Mouse (Mus musculus): Measurements from ENCODE around the gene Ccdc130. TPM values are rescaled to one million over a fixed set of nuclear protein-coding genes. Genes with fewer than 3 reads are reported as not detected.

Gene Ccdc130
- polyA plus RNA-seq, 2 experiments = 5.5 to 7.1 TPM

DNA sequence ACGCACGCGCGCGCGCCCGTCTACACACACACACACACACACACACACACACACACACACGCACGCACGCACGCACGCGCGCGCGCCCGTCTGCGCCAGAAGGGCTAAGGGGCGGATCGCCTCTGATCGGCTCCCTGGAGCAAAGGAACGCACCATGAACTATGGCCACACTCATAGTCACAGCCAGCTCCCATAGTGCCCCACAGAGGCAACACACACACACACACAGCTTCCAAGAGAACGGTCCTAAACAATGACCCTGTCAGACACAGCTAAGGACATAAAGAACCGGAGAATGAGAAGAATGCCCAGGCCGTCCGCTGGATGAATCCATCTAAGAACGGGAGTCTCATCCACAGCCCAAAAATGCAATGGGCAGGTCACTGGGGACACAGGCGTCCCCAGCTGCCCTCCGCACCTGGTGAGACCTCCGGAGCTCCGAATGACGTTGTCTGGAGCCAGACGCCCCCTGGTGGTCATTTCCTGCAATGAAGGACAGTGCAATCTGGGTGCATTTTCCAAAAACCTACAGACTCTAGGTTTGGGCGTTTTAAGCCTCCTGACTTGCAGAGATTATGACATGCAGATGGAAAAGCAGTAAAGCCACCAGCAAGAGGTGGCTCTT is 59.9 kb downstream of the Ccdc130 start:
- ATAC-seq (ENCODE audit: insufficient read depth) = peak; percentile 36; the same call in 1 of the 2 replicates
- H3K27ac ChIP-seq = no peak overlapping the region
- no peak for TF ChIP-seq EP300 (IDR thresholded peaks at IDR 0.05; ENCODE audit: low read depth)
- TF ChIP-seq CTCF (IDR thresholded peaks at IDR 0.05; ENCODE audit: low read depth) = peak; percentile 95
- no peak for DNase-seq (ENCODE audit: low read depth in 3 of 3, low spot score in 3 of 3)
- H3K27me3 ChIP-seq (ENCODE audit: control insufficient read depth, insufficient read depth, low read length) = no peaks in the 10 kb centered on the region
- no peak overlapping the region for H3K4me3 ChIP-seq (ENCODE audit: insufficient read depth in 1 of 2, low read depth in 2 of 2, low read length in 2 of 2)
- no peak overlapping the region for H3K4me2 ChIP-seq (ENCODE audit: low read depth)
- no peak overlapping the region for H3K9ac ChIP-seq (replicated peaks)
- H3K4me1 ChIP-seq (replicated peaks; ENCODE audit: control insufficient read depth in 2 of 2, insufficient read depth in 2 of 2, low read length in 1 of 2) = no peaks in the 10 kb centered on the region
- WGBS (ENCODE audit: insufficient replicate concordance) = 57% methylated on average over 34 of the region's 34 CpGs
- no peaks in the 10 kb centered on the region for H3K36me3 ChIP-seq (replicated peaks; ENCODE audit: control insufficient read depth, insufficient read depth, low read depth)
- H3K9me3 ChIP-seq (ENCODE audit: control insufficient read depth, low read length) = no peaks in the 10 kb centered on the region

DNA sequence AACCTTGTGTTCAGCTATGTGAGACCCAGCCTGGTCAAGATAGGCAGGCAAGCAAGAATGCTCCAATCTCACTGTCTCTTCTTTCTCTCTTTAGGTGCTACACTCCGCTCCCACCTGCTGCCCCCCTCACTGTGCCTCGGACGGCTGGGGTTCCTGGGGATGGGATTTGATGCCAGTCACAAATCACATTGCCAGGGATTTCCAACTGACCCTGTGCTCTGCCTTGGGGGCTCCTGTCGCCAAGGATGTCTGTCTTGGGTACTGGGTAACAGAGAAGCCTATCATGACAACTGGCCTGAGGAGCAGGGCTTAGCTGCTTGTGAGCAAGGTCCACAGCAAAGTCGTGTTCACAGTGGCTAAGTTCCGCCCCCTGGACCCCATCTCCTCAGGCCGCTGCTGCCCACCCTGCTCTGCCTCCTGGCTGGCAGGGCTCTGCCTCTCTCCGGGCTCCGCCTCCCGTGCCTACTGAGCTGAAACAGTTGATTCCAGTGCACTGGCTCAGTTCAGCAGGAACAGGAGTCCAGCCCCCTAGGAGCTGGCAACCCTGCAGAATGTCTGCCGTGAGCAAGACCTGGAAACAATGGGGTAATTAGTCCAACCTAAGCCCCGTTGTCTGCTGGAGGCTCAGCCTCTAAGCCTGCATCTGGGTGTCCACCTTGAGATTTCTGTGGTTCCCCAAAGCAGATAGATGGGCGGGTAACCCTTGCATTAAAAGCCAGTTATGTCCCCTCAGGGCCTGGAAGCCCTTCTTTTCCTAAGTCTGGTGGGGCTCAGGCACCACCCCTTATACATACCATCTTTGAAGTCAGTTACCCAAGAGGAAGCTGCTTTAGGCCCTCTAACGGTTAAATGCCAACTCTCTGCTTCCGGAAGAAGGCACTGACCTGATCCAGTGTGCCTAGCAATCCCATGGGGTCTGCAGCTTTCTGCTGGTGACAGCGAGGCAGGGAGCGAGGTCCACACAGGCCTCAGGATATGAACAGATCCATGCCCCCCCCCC is 61.5 kb downstream of the Ccdc130 start:
- Histone ChIP-seq H3K9me3 (ENCODE audit: control insufficient read depth, low read length) (no peaks in the 10 kb centered on the region), H3K27me3 (ENCODE audit: control insufficient read depth, insufficient read depth, low read length) (no peaks in the 10 kb centered on the region), H3K4me3 (ENCODE audit: insufficient read depth in 1 of 2, low read depth in 2 of 2, low read length in 2 of 2) (no peak overlapping the region), H3K27ac (no peak overlapping the region), H3K4me2 (ENCODE audit: low read depth) (no peak overlapping the region), H3K36me3 (replicated peaks; ENCODE audit: control insufficient read depth, insufficient read depth, low read depth) (no peaks in the 10 kb centered on the region), H3K9ac (replicated peaks) (no peak overlapping the region), H3K4me1 (replicated peaks; ENCODE audit: control insufficient read depth in 2 of 2, insufficient read depth in 2 of 2, low read length in 1 of 2) (peaks cover 0 to 6% of the 10 kb centered on the region in 2 experiments; a peak in 1 of 4 replicates)
- ATAC-seq (ENCODE audit: insufficient read depth) (no peak), DNase-seq (ENCODE audit: low read depth in 3 of 3, low spot score in 3 of 3) (no peak)
- 45% methylated on average over 17 of the region's 17 CpGs for WGBS (ENCODE audit: insufficient replicate concordance)
- TF ChIP-seq EP300 (IDR thresholded peaks at IDR 0.05; ENCODE audit: low read depth) = no peak
- TF ChIP-seq CTCF (IDR thresholded peaks at IDR 0.05; ENCODE audit: low read depth) = no peak

DNA sequence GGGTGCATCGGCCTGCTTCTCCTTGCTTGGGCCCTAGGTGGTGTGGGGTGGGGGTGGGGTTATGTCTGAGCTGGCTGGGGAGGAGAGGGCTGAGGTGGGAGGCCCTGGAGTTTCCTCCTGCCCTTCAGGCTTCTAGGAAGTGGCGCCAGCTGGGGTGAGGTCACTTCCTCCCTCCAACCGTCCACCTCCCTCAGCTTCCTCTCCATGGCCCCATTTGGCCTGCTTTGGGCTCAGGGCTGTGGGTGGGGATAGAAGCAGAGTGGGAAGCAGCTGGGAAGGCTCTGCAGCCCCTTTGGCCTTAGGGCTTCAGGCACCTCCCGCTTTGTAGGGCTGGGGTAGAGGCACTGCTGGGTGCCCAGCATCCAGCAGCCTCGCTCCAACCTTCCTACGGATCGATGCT is 62.4 kb downstream of the Ccdc130 start:
- Histone ChIP-seq H3K9ac (replicated peaks) (no peak overlapping the region), H3K4me1 (replicated peaks; ENCODE audit: control insufficient read depth in 2 of 2, insufficient read depth in 2 of 2, low read length in 1 of 2) (peaks cover 0 to 6% of the 10 kb centered on the region in 2 experiments; a peak in 2 of 4 replicates), H3K27me3 (ENCODE audit: control insufficient read depth, insufficient read depth, low read length) (no peaks in the 10 kb centered on the region), H3K27ac (no peak overlapping the region), H3K4me3 (ENCODE audit: insufficient read depth in 1 of 2, low read depth in 2 of 2, low read length in 2 of 2) (no peak overlapping the region), H3K9me3 (ENCODE audit: control insufficient read depth, low read length) (no peaks in the 10 kb centered on the region), H3K4me2 (ENCODE audit: low read depth) (no peak overlapping the region), H3K36me3 (replicated peaks; ENCODE audit: control insufficient read depth, insufficient read depth, low read depth) (no peaks in the 10 kb centered on the region)
- ATAC-seq (ENCODE audit: insufficient read depth) (peak; percentile 11; the same call in 1 of the 2 replicates), DNase-seq (ENCODE audit: low read depth in 3 of 3, low spot score in 3 of 3) (no peak)
- 37% methylated on average over 7 of the region's 7 CpGs for WGBS (ENCODE audit: insufficient replicate concordance)
- TF ChIP-seq EP300 (IDR thresholded peaks at IDR 0.05; ENCODE audit: low read depth) (no peak), CTCF (IDR thresholded peaks at IDR 0.05; ENCODE audit: low read depth) (no peak)

MicroRNAs encoded within 50 kb of the gene (microRNA counts, 519-probe panel; counts per million panel counts)
- microRNA mmu-miR-23a (6,347 counts per million, percentile 54 among the panel's probes with 10 or more counts), microRNA mmu-miR-27a (6,668 counts per million, percentile 60 among the panel's probes with 10 or more counts)

Small RNA genes within 50 kb of the gene (microRNA-seq; reads per million reads assigned to microRNA genes)
- gene Mir23a (15,255 reads per million, percentile 94 among the genes with 10 or more reads in this experiment), gene Mir24-2 (not detected), gene Mir27a (540 reads per million, percentile 67 among the genes with 10 or more reads in this experiment), gene Mir3074-2 (not detected)

Other genes starting within 250 kb of the Ccdc130 start
- 0.11 and 0.19 TPM in 2 replicates for gene Palm3, start 248.9 kb downstream of the Ccdc130 start, polyA plus RNA-seq (2012; rRNA removed)
- gene Palm3, start 248.9 kb downstream of the Ccdc130 start, polyA plus RNA-seq (2014; fragmentation: Nextera tagmentation; extraction: Ambion mirVana) = 0.09 TPM in 1 of 2 replicates, not detected in the other
- 0.56 and 0.70 TPM in 2 replicates for gene Il27ra, start 227.8 kb downstream of the Ccdc130 start, polyA plus RNA-seq (2012; rRNA removed)
- gene Il27ra, start 227.8 kb downstream of the Ccdc130 start, polyA plus RNA-seq (2014; fragmentation: Nextera tagmentation; extraction: Ambion mirVana) = 0.32 and 0.45 TPM in 2 replicates
- not detected in 2 replicates for gene Rln3, start 225.4 kb downstream of the Ccdc130 start, polyA plus RNA-seq (2012; rRNA removed)
- not detected in 2 replicates for gene Rln3, start 225.4 kb downstream of the Ccdc130 start, polyA plus RNA-seq (2014; fragmentation: Nextera tagmentation; extraction: Ambion mirVana)
- gene Gm10643, start 205.2 kb downstream of the Ccdc130 start, polyA plus RNA-seq (2012; rRNA removed) = 0.08 and 0.22 TPM in 2 replicates
- gene Gm10643, start 205.2 kb downstream of the Ccdc130 start, polyA plus RNA-seq (2014; fragmentation: Nextera tagmentation; extraction: Ambion mirVana) = 0.16 TPM in 1 of 2 replicates, not detected in the other
- 4.6 and 5.0 TPM in 2 replicates for gene Rfx1, start 203.5 kb downstream of the Ccdc130 start, polyA plus RNA-seq (2012; rRNA removed)
- 1.5 and 2.6 TPM in 2 replicates for gene Rfx1, start 203.5 kb downstream of the Ccdc130 start, polyA plus RNA-seq (2014; fragmentation: Nextera tagmentation; extraction: Ambion mirVana)
- gene Dcaf15, start 165.6 kb downstream of the Ccdc130 start, polyA plus RNA-seq (2012; rRNA removed) = 16.8 and 17.1 TPM in 2 replicates
- gene Dcaf15, start 165.6 kb downstream of the Ccdc130 start, polyA plus RNA-seq (2014; fragmentation: Nextera tagmentation; extraction: Ambion mirVana) = 2.5 and 3.2 TPM in 2 replicates
- 0.03 and 0.04 TPM in 2 replicates for gene Podnl1, start 144.4 kb downstream of the Ccdc130 start, polyA plus RNA-seq (2012; rRNA removed)
- gene Podnl1, start 144.4 kb downstream of the Ccdc130 start, polyA plus RNA-seq (2014; fragmentation: Nextera tagmentation; extraction: Ambion mirVana) = not detected in 2 replicates
- 3.0 and 3.4 TPM in 2 replicates for gene Cc2d1a, start 122.4 kb downstream of the Ccdc130 start, polyA plus RNA-seq (2012; rRNA removed)
- gene Cc2d1a, start 122.4 kb downstream of the Ccdc130 start, polyA plus RNA-seq (2014; fragmentation: Nextera tagmentation; extraction: Ambion mirVana) = 2.3 and 3.6 TPM in 2 replicates
- 0.15 and 0.19 TPM in 2 replicates for gene 4930432K21Rik, start 122.4 kb downstream of the Ccdc130 start, polyA plus RNA-seq (2012; rRNA removed)
- gene 4930432K21Rik, start 122.4 kb downstream of the Ccdc130 start, polyA plus RNA-seq (2014; fragmentation: Nextera tagmentation; extraction: Ambion mirVana) = 0.25 TPM in 1 of 2 replicates, not detected in the other
- 0.12 TPM in 1 of 2 replicates, not detected in the other for gene Nanos3, start 85.2 kb downstream of the Ccdc130 start, polyA plus RNA-seq (2012; rRNA removed)
- gene Nanos3, start 85.2 kb downstream of the Ccdc130 start, polyA plus RNA-seq (2014; fragmentation: Nextera tagmentation; extraction: Ambion mirVana) = not detected in 2 replicates
- gene Zswim4, start 33.3 kb downstream of the Ccdc130 start, polyA plus RNA-seq (2012; rRNA removed) = 1.9 and 2.1 TPM in 2 replicates
- gene Zswim4, start 33.3 kb downstream of the Ccdc130 start, polyA plus RNA-seq (2014; fragmentation: Nextera tagmentation; extraction: Ambion mirVana) = 0.74 and 1.4 TPM in 2 replicates
- gene D8Ertd738e, start 20.7 kb downstream of the Ccdc130 start, polyA plus RNA-seq (2012; rRNA removed) = 95.7 and 127 TPM in 2 replicates
- 261 and 262 TPM in 2 replicates for gene D8Ertd738e, start 20.7 kb downstream of the Ccdc130 start, polyA plus RNA-seq (2014; fragmentation: Nextera tagmentation; extraction: Ambion mirVana)
- gene Mri1, start 13.1 kb downstream of the Ccdc130 start, polyA plus RNA-seq (2012; rRNA removed) = 15.6 and 17.2 TPM in 2 replicates
- 27.1 and 28.7 TPM in 2 replicates for gene Mri1, start 13.1 kb downstream of the Ccdc130 start, polyA plus RNA-seq (2014; fragmentation: Nextera tagmentation; extraction: Ambion mirVana)
- gene Cacna1a, start 118.1 kb upstream of the Ccdc130 start, polyA plus RNA-seq (2012; rRNA removed) = 0.19 and 1.5 TPM in 2 replicates
- gene Cacna1a, start 118.1 kb upstream of the Ccdc130 start, polyA plus RNA-seq (2014; fragmentation: Nextera tagmentation; extraction: Ambion mirVana) = 0.61 TPM in 2 replicates